Mouse (Mus musculus) right cerebral cortex, adult 18-20 months (tissue): Measurements from ENCODE around the gene Cyp4f17.
"Not testable (repeated sequence)": the region's sequence is repeated elsewhere in the genome, so short reads cannot be mapped to it uniquely, and the experiment has no call there.

Experiments used
- DNase-seq: peaks from one replicate; pipeline ENCODE4 v3.0.0; 2022; ENCODE audit warnings: mixed read lengths

Gene Cyp4f17

GRCm38 (mm10) chr17:32527748-32528147 lies 21.9 kb downstream of the Cyp4f17 start:
- no peak for DNase-seq

DNA sequence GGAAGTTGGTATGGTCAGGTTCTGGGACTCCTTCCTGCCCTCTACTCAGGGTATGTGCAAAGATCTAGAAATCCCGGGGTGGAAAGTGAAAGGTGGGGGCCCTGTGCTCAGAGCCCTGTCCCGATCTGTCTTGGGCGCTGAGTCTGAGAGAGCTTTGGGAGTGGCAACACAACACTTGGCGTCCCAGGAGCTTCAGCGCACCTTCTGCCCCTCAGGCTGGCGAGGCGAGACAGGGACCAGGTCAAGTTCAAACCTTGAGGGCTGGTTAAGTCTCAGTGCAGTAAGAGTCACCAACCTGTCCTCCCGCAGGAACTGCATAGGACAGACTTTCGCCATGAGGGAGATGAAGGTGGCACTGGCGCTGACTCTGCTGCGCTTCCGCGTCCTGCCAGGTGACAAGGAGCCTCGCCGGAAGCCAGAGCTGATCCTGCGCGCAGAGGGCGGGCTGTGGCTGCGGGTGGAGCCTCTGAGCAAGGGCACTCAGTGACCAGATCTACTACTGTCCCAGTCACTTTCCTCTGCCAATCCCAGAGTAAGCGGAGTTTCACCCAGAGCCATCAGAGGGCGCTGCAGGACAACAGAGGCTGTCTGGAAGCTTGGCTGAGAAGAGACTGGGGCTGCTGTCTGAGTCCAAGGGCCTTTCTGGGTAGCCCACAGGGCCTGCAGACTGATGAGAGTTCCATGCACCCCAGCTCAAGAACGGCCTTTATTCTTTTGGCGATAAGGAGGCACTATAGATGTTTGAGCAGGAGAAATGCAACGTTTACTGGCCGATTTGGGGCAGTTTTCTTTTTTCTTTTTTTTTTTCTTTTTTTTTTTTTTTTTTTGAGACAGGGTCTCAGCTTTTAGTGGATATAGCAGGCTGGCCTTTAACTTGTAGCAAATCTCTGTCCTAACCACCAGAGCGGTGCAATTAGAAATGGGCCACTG lies 22.8 kb downstream of the Cyp4f17 start:
- DNase-seq, result peak; percentile 81

GRCm38 (mm10) chr17:32532356-32532755 lies 26.5 kb downstream of the Cyp4f17 start:
- DNase-seq, result not testable (repeated sequence)

DNA sequence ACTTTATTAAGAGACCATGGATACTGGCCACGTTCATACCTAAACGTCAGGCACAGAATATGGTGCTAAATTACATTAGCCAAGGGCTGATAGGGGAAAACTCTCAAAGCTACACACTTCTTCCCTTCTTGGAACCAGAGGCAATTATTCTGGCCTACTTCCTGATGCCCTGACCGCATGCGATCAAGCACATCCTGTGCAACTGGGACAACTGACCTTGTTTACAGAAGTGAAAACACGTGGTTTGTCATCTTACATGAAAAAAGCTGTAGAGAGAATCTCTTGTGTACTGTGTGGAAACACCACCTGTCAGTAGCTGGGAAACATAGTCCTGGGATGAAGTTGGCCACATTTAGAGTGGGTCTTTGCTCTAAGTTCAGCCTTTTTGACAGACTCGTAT lies 28.2 kb downstream of the Cyp4f17 start:
- no peak for DNase-seq

GRCm38 (mm10) chr17:32536051-32536866 lies 30.4 kb downstream of the Cyp4f17 start, which contains the start of gene Cyp4f16:
Cyp4f16 (plus strand) TSS chr17:32536558.
- DNase-seq, result peak; percentile 77

DNA sequence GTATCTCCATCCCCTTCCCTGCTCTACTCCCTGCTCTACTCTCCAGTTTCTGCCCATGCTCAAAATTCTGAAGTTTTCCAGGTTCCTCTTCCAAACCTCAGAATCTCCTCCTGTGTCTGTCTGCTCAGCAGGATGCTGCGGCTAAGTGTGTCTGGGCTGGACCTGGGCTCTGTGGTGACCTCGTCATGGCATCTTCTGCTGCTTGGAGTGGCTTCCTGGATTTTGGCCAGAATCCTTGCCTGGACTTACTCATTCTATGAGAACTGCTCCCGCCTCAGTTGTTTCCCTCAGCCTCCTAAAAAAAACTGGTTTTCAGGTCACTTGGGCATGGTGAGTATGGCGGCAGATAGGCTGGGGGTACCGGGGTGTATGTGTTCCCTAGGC lies 31.0 kb downstream of the Cyp4f17 start:
- DNase-seq, result no peak

- DNase-seq, result not testable (repeated sequence)
Measured at GRCm38 (mm10) chr17:32544792-32545191, 38.9 kb downstream of the Cyp4f17 start.

DNA sequence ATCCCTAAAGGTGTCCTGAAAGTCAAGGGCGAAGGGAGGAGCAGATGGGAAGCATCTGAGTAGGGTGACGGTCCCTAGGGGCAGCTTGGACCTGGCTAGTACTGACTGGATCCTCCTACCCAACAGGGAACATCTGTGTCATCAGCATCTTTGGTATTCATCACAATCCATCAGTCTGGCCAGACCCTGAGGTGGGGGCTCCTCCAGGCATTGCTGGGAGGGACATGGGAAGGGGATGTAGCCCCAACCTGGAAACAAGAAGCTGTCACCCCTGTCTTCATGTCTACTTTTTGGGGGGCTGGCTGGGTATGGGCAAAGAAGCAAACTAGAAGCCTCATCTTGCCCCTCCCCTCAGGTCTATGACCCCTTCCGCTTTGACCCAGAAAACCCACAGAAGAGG lies 44.5 kb downstream of the Cyp4f17 start:
- DNase-seq, result not testable (repeated sequence)

DNA sequence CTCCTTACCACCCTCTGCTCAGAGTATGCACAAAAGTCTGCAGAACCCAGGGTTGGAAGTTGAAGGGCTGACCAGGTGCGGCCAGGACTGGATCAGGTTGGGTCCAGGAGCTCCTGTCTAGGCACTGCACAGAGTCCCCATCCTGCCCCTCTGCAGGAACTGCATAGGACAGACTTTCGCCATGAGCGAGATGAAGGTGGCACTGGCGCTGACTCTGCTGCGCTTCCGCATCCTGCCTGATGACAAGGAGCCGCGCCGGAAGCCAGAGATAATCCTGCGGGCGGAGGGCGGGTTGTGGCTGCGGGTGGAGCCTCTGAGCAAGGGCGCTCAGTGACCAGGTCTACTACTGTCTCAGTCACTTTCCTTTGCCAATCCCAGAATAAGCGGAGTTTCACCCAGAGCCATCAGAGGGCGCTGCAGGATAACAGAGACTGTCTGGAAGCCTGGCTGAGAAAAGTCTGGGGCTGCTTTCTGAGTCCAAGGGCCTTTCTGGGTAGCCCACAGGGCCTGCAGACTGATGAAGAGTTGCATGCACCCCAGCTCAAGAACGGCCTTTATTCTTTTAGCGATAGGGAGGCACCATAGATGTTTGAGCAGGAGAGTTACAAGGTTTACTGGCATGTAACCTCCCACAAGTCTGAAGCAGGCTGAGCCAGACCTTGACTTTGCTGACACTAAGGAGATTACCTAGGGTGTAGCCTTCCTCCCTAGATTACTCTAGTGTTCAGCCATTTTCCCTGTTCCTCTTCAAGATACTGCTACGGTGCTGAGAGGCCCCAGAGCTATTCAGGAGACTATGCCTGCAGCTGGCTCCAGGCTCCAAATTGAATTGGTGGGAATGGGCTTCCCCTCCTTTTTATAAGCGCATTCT lies 45.3 kb downstream of the Cyp4f17 start:
- peak; percentile 85 for DNase-seq

GRCm38 (mm10) chr17:32553016-32553415 lies 47.2 kb downstream of the Cyp4f17 start:
- not testable (repeated sequence) for DNase-seq

- not testable (repeated sequence) for DNase-seq
Measured at GRCm38 (mm10) chr17:32554368-32554767, 48.5 kb downstream of the Cyp4f17 start.

DNA sequence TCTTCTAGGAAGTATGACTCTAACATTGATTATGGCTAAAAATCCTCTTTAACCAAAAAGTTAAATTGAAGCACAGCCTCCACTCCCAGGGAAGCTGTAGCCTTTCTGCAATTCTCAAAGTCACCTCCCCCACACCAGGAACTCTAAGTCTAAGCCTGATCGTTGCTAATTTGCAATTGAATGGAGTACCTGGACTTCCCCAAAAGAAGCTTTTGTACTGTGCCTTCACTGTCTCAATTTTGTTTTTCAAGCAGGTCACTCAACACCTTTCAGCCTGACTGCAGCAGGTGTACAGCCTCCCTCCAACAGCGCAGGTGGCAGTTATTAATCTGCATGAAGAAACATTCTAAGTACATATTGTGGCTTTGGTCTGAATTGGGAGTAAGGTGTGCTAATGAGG lies 57.5 kb downstream of the Cyp4f17 start:
- DNase-seq, result not testable (repeated sequence)

GRCm38 (mm10) chr17:32573286-32573685 lies 67.4 kb downstream of the Cyp4f17 start:
- DNase-seq, result not testable (repeated sequence)

DNA sequence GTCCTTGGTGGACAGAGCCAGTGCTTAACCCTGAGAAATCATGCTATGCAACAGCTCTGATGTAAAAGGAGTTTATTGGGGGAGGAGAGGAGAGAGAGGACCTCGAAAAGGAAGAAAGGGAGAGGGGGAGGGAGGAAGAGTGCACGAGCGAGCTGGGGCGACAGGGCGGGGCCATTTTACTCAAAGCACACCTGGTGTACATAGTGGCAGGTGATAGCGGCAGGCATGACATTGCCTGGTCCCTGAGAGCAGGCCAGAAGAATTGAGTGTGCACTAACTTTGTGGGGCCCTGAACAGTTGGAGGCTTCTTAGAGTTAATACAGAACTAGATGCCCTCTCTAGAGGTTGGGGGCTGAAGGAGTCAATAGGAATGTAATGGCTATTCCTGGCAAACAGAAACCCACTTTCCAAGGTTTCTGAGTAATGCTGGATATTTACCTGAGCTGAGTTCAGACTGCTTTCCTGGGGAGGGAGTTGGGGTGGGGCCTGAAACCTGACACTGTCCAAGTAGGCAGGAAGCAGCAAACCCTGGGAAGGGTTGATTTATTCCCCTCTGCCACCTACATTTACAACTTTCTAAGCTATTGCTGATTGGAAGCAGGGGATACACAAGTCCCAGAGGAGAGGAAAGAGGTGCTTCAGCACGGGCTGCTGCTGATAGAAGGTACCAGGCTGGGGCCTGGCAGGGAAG lies 71.8 kb downstream of the Cyp4f17 start:
- DNase-seq, result no peak
